Mouse (Mus musculus): ENCODE results near the gene Paf1.

The Paf1 gene

GRCm38 (mm10) chr7:28435660-28436259, 43.0 kb downstream of the Paf1 start:
- no peak for DNase-seq (ENCODE audit: extremely low read depth, low read depth)

DNA sequence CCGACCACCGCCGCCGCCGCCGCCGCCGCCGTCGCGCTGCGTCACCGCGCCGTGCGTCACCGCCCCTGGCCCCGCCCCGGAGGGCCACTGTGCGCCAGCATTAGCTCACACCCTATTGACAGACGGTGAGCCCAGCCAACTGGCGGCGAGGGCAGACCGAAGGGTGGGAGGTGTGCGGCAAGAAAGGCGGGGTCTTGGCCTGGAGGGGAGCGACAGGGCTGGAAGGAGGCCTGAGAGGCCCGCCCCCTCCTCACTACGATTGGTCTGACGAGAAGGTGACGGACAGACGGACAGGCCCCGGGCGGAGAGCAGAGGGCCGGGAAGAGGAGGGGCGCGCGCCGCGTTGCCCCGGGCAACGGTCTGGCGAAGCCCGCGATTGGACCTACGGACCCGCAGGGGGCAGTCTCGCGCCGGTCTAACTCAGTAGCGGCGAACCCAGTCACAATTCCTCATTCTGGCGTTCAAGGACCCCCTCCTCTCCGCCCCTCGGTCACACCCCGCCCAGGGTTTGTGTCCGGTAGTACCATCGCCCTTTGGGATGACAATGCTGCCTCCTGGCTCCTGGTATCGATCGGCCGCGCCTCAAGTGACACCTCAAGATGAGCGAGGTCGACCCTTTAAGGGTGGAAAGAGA, 43.6 kb downstream of the Paf1 start:
- peak; percentile 95 for DNase-seq (ENCODE audit: extremely low read depth, low read depth)

GRCm38 (mm10) chr7:28436932-28437570, 44.3 kb downstream of the Paf1 start, which contains the start of gene Gmfg:
Gene Gmfg (plus strand): TSS chr7:28437447.
- peak; percentile 94 for DNase-seq (ENCODE audit: extremely low read depth, low read depth)

- no peak for DNase-seq (ENCODE audit: extremely low read depth, low read depth)
Observed at GRCm38 (mm10) chr7:28437964-28438363, 45.2 kb downstream of the Paf1 start.

- no peak for DNase-seq (ENCODE audit: extremely low read depth, low read depth)
Observed at GRCm38 (mm10) chr7:28438771-28439170, 46.0 kb downstream of the Paf1 start.

DNA sequence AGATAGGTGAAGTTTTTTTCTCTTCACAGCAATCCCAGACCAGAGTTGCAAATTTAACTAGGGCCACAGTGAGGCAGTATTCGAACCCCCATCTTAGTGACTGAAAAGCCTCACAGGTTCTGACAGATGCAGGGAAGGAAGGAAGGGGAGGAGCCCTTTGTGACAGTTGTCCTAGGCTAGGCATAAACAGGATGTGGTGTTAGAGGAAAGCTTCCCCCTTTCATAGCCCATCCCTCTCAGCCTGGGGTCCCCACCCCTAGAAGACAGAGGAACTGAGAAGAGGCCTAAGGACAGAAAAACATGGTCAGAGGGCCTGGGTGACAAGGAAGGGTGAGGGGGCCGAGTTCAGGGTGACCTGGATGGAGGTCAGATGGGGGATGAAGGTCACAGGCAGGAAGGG, 48.0 kb downstream of the Paf1 start:
- DNase-seq (ENCODE audit: extremely low read depth, low read depth) = peak; percentile 83

GRCm38 (mm10) chr7:28441776-28442485, 49.2 kb downstream of the Paf1 start:
- no peak for DNase-seq (ENCODE audit: extremely low read depth, low read depth)

DNA sequence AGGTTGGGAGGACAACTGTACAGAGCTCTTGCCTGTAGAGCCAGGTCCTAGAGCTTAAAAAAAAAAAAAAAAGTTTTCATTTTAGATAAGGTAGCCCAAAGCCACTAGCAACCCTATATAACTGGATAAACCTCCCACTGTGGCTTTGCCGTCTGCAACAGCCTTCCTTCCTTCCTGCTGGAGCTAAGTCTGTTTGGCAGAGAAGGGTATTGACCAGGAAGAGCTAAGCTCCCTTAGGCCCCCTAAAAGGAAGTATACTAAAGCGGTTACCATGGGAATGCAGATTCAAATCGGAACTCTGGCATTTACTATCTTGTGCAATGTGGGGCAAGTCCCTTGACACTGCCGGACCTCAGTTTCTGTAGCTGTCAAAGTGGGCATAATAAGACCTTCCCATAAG, 49.9 kb downstream of the Paf1 start:
- peak; percentile 70 for DNase-seq (ENCODE audit: extremely low read depth, low read depth)

DNA sequence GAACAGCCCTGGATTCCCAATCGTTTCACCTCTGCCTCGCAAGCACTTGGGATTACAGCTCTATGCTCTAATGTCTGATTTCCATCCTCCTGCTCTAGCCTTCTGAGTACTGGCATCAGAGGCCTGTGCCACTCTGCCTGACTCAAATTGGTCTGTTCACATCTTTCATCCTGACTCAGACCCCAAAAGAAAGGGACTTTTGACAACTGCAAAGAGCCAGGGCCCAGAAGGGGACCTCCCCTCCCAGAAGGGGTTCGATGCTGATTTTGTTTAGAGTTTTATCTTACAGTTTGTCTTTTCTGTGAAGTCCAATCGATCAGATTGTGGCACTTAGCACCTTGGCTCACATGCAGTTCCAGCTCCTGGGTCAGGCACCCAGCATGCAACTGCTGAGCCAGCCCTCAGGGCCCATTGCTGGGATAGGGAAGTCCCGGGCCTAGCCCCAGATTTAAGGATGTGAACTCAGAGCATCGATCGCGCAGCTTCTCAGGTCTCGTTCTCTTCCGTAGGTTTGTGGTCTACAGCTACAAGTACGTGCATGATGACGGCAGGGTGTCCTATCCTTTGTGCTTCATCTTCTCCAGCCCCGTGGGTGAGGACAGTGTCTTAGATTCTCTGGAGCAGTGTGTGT, 51.7 kb downstream of the Paf1 start:
- DNase-seq (ENCODE audit: extremely low read depth, low read depth) = no peak

GRCm38 (mm10) chr7:28446446-28446845, 53.7 kb downstream of the Paf1 start:
- no peak for DNase-seq (ENCODE audit: extremely low read depth, low read depth)

DNA sequence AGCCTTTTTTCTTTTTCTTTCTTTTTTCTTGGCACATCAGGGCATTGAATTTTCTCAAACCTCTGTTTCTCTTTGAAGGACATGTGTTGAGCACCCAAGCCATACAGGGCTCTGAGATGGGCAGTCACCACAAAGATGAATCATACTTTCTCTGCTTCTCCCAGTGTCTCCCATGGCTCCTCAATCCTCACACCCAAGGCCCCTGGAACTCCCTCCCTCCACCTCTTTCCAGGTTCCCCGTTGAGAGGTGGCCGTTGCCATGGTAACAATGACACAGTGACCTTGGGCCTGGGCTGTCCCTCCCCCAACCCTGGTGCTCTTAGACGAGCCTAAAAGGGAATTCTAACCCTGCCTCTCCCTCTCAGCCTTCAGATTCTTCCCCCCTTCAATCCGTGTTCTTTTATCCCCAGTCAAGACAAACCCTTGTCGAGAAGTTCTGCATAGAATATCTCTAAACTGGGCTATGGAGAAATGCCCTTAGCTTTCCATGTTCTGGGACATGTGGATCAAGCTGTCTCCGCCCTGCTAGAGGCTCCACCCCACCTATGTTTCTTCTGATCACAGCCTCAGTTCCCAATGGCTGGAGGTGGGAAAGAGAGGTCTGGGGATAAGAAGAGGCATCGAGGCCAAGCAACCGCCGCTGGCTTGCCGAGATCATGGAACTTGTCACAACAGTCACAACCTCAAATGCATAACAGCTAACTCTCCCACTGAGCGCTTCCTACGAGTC, 54.5 kb downstream of the Paf1 start:
- no peak for DNase-seq (ENCODE audit: extremely low read depth, low read depth)

DNA sequence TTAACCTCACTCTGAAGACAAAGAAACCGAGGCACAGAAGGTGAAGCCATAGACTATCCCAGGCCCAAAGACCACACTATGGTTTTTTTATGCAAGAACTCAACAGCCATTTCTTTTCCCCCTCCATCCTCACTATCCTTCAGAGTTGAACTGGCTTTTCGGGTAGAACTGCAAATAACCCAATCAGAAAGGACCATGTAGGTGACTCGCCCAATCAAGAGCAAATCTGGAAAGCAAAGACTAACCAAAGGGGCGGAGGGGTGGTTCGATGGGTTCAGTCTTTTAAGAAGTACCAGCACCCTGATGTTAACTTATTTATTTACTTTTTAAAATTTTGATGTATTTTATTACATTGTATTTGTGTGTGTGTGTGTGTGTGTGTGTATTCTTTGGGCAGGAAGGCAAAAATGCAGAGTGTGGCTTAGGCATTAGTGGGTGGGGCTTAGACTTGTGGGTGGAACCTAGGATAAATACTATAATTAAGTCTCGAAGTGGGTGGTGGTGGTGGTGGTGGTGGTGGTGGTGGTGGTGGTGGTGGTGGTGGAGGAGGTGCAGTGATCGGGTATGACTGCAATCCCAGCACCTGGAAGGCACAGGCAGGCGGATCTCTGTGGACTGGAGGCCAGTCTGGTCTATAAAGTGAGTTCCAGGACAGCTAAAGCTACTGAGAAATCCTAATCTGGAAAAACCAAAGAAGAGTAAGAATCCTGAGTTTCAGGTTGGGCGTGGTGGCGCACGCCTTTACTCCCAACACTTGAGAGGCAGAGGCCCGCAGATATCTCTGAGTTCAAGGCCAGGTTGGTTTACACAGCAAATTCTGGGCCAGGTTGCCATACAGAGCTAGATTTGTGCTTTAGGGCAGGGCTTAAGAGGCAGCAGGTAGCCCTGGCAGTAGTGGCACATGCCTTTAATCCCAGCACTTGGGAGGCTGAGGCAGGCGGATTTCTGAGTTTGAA, 55.4 kb downstream of the Paf1 start:
- no peak for DNase-seq (ENCODE audit: extremely low read depth, low read depth)

Data from MEL-GATA-1-ER (cell line).